Mouse (Mus musculus) kidney, adult 8-10 months (tissue): ENCODE data around the gene Tsacc.

ENCODE experiments used
- DNase-seq, 2 experiments: peaks; one replicate each; pipeline ENCODE4 v3.0.0; 2022

The Tsacc gene

DNA sequence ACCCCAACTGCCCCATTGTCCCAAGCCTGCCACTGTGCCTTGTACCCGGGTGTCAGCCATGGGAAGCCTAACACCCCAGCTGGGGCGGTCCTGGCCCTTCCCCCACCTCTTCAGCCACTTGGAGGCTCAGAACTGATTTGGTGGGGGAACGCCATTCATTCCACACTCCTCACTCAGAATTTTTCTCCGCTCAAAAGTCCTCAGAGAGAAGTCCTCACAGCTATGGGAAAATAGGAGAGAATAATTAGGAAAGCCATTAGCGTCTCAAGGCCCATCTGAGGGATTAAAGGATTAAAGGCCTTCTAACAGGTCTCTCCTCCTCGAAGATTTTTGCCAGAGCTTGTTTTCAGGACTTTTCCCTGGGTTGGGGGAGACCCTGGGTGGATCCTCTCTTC lies 59.6 kb downstream of the Tsacc start:
- no peak for DNase-seq

DNA sequence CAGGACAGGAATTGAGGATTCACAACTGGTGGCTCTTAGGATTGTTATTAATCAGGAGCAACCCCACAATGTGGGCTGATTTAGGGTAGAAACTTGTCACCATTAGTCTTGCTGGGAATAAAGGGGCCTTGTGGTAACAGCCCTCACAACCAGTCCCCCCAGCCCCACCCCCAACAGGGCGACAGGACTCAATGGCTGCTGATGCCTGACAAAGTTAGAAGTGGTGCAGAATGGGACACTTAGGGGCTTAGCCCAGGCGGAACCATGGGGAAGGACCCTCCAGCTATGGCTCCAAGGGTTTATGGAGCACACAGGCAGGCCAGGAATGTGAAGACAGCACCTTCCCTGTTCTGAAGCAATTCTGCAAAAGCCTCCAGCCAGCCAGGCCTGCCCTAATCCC lies 61.2 kb downstream of the Tsacc start:
- no peak for DNase-seq

DNA sequence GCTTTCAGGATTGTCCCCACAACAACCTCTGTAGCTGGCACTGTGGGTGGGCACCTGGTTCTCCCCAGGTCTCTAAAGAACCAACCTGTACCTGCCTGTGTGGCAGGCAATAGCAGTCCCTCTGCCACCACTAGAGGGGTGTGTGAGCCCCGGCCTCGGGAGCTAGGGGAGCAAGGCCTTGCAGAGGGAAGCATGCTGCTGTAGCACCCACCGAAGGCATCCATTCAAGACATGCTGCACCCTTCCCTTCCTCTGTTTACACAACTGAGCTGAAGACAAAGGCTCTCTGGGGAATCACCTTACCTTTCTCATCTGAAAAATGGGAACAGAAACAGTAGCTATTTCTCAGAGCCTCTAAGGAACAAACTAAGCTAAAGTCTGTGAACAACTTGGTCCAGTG lies 61.6 kb downstream of the Tsacc start:
- no peak for DNase-seq

DNA sequence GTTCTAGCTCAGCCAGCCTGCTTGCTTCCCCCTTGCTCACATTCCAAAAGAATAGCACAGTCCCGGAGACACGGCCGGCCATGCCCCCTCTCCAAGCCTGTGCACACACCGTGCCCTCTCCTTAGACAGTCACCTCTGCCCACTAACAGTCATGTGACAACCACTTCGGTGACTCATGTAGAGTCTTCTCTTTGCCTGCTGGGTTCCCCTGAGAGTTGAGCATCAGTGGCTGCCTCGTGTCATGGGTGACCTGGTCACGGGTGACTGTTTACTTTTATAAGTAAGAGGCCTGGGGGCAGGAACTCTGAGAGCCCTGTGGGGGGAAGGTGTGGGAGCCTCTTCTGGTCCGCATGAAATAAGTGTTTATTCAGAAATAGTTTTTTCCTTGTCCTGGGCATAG lies 62.8 kb downstream of the Tsacc start:
- DNase-seq, result no peak

DNA sequence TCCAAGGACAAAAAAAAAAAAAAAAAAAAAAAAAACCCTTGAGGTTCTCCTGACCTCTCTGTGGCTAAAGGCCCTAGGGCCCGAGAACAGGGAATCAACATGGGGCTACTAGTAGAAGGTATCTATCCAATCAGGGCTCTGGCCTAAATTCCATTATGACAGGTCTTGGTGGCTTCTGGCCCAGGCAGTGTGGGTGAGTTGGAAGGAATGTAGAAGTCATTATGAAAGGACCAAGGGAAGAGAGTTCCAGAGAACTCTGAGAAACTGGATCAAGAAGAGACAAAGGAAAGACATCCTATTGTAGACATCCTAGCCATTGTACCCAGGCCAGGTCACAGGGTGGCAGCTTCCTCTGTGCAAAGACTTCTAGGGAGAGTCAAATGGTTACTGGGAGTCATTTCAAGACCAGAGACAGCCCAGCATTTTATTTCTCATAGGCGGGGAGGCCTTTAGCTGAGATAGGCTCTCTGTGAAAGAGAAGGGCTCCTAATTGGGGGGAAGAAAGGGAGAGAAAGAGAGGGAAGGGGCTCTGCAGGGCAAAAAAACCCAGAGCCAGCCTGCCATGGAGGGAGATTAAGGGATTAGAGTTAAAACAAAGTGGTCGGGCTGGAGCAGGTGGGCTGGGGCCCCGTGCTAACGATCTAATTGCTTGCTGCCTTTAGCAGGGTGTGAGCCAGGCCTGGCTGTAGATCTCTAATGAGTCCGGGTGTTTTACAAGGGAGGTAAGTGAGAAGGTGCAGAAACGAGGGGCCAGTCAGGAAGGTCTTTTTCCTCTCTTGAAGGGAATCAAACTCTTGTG lies 63.7 kb downstream of the Tsacc start:
- no peak for DNase-seq
